Mouse (Mus musculus): ENCODE measurements at regions not wholly inside any gene's neighbourhood (a gene's known extent, or its start where the extent isn't known, plus 50 kb on each side); places are given as distances from the start of the nearest gene placed in this dataset.

DNA sequence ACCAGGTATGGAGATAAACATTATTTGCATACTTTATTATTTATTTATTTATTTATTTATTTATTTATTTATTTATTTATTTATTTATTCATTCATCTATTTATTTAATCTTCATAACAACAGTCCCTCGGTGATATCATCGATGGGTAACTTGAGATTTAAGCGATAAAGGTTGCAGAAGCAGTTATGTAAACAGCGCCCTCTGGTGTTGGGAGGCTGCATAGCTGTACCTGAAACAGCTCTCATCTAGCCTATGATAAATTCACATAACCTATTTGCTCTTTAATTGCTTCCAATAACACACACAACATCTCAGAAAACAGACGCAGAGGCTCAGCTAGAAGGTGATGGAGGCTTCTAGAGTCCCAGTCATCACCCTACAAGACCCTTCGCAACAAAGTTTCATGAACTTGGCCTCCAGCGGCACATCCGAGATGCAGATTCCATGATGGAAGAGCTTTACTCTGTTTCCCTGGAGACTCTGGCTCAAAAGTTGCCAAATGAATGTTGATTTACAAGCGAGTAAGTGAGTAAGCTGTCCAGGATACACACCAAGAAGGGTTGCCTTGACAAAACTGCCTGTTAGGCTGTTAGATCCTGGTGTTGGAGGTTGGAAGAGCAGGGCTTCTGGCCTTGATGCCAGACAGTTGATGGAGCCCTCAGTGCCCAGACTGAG is 85.8 kb upstream of the Habp2 start:
- no peak for ATAC-seq (replicated peaks in 1 of 2; ENCODE audit: insufficient read depth in 1 of 2, low FRiP score in 2 of 2, low TSS enrichment in 1 of 2, low read depth in 1 of 2, poor library complexity in 2 of 2, severe bottlenecking in 2 of 2)

DNA sequence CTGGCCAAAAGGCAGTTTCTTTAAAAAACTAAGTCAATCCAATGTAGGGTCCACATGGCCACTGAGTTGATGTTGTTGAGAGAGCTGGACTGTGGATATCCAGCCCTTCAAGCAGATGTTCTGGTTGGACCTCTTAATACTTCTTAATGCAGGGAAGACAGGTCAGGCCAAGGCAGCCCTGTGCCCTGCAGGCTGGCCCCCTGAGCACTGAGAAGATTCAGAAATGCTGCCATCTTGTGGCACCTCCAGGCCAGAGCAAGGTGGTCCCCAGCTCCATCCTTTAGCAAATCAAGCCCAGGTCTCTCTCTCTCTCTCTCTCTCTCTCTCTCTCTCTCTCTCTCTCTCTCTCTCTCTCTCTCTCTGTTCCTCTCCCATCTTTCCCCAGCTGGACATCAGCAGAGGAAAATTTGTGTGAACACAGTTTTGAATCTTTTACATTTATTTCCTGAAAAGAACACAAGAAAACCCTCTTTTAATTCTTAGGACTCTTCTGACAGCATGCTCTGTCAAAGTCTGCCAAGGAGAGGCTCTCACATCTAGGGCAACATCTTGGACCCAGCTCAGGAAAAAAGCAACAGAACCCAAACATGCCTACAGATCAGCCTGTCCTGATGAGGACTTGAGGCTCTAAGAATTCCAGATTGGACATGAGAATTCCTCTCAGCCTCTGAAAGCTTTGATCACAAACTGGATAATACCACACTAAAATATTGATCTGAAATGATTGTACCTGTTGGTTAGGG is 85.0 kb upstream of the Habp2 start:
- peak; percentile 77 to 79; a peak in 3 of 4 replicates for ATAC-seq (replicated peaks in 1 of 2; ENCODE audit: insufficient read depth in 1 of 2, low FRiP score in 2 of 2, low TSS enrichment in 1 of 2, low read depth in 1 of 2, poor library complexity in 2 of 2, severe bottlenecking in 2 of 2)

DNA sequence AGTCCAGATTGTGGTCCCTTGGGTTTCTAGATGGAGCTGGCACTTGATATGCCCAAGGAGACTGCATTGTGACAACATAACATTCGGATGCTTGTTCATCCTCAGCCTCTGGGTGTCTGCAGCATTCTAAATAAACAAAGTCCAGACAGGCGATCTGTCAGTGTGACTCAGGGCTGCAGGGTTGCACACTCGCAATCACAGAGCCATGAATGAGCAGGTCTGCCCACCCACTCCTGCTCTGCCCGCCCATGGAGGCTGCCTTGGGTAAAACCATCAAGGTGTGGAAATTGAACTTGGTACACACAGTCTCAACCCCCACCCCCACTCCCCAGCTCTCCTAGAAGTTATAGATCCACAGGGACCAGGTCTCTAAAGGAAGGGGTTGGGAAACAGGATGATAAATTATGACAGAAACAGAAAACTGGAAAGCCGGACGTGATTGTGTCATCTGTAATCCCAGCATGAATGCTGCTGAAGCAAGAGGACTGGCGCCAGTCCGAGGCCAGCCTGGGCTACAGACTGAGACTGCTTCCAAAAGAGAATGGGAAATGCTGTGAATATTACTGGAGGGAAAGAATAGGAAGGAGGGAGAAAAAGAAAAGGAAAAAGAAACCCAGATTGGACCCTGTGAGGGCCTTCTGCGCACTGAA is 84.3 kb upstream of the Habp2 start:
- ATAC-seq (replicated peaks in 1 of 2; ENCODE audit: insufficient read depth in 1 of 2, low FRiP score in 2 of 2, low TSS enrichment in 1 of 2, low read depth in 1 of 2, poor library complexity in 2 of 2, severe bottlenecking in 2 of 2): no peak

DNA sequence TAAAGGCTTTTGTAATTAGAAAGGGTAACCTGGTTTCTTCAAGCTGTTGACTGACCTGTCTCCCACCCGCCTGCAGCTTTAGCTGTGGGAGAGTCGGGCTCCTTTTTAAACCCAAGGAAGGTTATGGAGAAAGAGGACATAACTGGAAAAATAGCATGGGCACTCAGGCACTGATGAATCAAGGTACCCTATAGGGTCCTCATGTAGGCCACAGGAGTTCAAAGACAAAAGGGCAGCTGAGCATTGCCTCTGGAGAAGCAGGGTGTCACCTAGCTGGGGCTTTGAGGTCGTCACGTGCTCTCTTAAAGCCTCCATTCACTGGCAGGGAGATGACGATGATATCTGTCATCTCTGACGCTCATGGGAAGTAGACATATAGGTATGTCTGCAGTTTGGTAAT is 68.4 kb upstream of the Habp2 start:
- no peak for ATAC-seq (replicated peaks in 1 of 2; ENCODE audit: insufficient read depth in 1 of 2, low FRiP score in 2 of 2, low TSS enrichment in 1 of 2, low read depth in 1 of 2, poor library complexity in 2 of 2, severe bottlenecking in 2 of 2)

DNA sequence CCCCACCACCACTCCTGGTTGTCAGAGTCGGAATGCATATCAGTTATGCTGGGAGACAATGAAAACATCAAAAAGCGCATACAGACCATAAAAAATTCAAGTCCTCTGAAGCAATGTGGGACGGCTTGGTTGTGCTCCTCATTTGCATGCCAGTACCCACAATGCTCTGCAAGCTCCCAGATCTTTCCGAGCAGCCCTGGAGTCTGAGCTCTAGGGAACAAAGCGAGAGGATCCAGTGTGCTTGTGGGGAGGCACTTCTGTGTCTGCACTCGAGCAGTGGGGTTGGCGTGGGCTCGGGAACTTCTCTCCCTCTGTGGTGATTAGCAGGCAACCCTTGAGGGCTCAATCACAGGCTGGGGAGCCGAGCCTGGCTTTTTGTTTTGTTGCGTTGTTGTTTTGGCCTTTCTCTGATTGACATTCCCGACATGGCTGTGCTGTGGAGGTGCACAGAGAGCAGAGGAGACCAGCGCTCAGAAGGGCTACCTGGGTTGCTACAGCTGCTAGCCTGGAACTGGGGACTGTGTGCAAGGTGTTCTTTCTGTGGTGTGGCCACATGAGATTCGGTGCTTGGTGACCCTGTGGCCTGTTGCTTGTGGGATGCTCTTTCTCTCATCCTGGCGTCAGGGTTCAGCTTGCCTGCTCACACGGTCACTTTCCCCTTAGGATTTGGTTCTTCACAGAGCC is 66.1 kb upstream of the Habp2 start:
- no peak for ATAC-seq (replicated peaks in 1 of 2; ENCODE audit: insufficient read depth in 1 of 2, low FRiP score in 2 of 2, low TSS enrichment in 1 of 2, low read depth in 1 of 2, poor library complexity in 2 of 2, severe bottlenecking in 2 of 2)

DNA sequence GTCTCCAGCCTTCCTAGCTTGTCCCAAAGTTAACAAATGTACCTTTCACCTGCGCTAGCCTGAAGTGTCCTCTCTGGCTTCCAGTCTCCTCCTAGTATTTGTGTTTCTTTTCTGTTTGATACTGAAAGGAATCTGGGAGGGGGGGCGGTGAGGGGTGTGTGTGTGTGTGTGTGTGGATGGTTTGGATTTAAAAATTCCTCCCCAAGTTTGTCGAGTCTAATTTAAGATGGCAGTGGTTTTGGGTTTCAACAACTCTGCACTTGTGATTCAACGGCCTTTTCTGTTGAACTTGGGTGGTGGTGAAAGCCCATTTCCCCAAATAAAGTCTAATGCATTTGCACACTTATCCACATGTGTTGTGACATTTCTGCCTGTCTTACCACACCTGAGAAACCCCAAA is 64.4 kb upstream of the Habp2 start:
- no peak; a peak in 1 of 4 replicates for ATAC-seq (replicated peaks in 1 of 2; ENCODE audit: insufficient read depth in 1 of 2, low FRiP score in 2 of 2, low TSS enrichment in 1 of 2, low read depth in 1 of 2, poor library complexity in 2 of 2, severe bottlenecking in 2 of 2)

DNA sequence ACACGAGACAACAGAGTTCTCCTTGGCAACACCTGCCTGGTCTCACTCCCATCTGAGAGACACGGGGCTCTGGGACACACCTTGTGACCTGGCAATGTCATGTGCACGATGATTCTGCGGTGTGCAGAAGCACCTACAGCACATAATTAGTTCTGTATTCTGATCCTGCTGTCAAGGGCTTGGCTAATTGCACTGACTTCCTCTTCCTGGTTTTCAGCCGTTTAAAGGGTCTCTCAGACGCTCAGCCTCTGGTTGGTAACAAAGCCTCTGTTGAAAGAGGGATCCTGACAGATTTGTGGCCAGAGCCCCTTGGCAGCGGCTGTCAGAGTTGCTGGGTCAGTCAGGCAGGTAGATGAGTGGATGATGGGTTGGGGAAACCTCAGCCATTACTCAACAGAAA is 61.9 kb upstream of the Habp2 start:
- ATAC-seq (replicated peaks in 1 of 2; ENCODE audit: insufficient read depth in 1 of 2, low FRiP score in 2 of 2, low TSS enrichment in 1 of 2, low read depth in 1 of 2, poor library complexity in 2 of 2, severe bottlenecking in 2 of 2): peak; percentile 52 to 62; a peak in 3 of 4 replicates

DNA sequence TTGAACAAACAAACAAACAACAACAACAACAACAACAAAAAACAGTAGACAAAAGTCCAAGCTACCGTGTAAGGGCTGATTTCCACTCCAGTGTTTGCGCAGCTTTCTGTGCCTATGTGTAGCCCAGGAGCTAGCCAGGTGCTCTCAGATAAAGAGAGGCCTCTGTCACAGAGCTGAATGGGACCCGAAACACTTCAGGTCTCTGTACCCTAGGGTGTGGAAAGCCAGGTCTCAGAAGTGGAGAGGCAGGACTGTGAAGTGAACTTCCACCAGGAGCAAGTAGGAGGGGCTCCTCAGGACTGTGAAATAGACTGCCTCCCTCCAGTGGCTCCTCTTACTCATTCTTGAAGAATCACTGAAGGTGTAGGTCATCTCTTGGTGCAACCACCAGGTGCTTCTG is 61.4 kb upstream of the Habp2 start:
- ATAC-seq (replicated peaks in 1 of 2; ENCODE audit: insufficient read depth in 1 of 2, low FRiP score in 2 of 2, low TSS enrichment in 1 of 2, low read depth in 1 of 2, poor library complexity in 2 of 2, severe bottlenecking in 2 of 2): no peak

DNA sequence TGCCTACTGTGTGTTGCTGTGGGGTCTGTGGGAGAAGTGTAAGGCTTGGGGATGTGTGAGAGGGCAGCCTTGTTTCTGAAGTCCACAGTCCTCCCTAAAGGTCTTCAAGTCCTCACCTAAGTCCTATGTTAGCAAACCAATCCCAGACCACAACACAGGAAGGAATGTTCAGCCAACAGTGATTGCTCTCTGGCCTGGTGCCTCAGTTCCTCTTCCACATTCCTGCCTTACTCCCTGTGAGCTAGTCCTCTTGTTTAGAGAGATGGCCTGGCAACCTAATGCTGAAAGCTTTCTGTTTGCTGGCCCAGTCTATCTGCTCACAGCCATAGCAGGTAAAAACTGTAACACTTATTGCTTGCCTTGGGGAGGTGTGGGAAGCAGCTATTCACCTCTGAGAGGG is 58.4 kb upstream of the Habp2 start:
- no peak for ATAC-seq (replicated peaks in 1 of 2; ENCODE audit: insufficient read depth in 1 of 2, low FRiP score in 2 of 2, low TSS enrichment in 1 of 2, low read depth in 1 of 2, poor library complexity in 2 of 2, severe bottlenecking in 2 of 2)

DNA sequence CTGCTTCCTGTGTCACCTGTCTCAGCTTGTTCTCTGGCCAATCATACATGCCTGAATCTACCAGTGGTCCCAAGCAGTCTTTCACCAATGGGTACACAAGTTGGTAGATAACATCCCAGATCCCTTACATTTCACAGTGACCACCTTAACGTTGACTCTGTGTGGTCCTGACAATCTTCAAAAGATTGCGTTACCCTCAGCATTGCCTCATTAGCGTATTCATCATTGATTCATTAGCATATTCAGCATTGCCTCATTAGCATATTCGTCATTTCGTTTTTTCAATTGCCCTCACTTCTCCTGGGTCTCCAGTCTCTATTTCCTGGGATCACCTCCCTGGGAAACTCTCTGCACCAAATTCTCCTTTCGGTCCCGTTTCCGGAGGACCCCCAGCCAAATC is 55.5 kb upstream of the Habp2 start:
- no peak for ATAC-seq (replicated peaks in 1 of 2; ENCODE audit: insufficient read depth in 1 of 2, low FRiP score in 2 of 2, low TSS enrichment in 1 of 2, low read depth in 1 of 2, poor library complexity in 2 of 2, severe bottlenecking in 2 of 2)

DNA sequence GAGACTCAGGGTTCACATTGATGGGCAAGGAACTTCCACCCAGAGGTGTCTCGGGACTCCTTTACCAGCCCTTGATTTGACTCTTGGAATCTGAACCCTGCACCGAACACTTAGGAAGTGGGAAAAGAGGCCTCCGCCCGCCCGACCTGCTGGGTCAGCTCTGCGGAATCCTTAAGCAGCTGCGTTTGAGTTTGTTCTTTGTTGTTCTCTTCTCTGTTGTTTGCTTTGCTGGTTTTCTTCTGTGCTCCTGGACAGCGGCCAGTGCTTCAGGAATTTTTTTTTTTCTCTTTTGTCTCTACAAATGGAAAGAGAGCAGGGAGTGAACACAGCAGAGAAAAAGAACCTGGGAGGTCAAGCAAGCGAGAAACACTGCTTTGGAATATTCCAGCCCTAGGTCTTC is 55.1 kb upstream of the Habp2 start:
- ATAC-seq (replicated peaks in 1 of 2; ENCODE audit: insufficient read depth in 1 of 2, low FRiP score in 2 of 2, low TSS enrichment in 1 of 2, low read depth in 1 of 2, poor library complexity in 2 of 2, severe bottlenecking in 2 of 2): no peak

DNA sequence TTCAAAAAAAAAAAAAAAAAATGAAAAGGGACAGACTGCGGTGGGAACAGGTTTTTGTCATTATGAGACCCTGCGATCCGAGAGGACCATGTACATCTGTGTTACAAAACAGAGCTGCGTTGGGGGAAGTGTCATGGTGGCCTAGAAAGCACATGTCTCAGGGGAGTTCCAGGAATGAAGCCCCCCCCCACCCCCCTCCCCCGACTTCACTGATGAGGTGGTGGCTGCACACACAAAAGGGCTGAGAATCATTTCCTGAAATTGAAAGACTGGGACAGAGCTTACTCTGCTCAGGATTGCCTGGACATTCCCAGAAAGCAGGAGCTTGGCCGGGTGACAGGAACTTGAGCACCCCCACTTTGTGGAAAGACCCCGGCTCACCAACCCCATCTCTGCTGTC is 54.7 kb upstream of the Habp2 start:
- no peak for ATAC-seq (replicated peaks in 1 of 2; ENCODE audit: insufficient read depth in 1 of 2, low FRiP score in 2 of 2, low TSS enrichment in 1 of 2, low read depth in 1 of 2, poor library complexity in 2 of 2, severe bottlenecking in 2 of 2)

DNA sequence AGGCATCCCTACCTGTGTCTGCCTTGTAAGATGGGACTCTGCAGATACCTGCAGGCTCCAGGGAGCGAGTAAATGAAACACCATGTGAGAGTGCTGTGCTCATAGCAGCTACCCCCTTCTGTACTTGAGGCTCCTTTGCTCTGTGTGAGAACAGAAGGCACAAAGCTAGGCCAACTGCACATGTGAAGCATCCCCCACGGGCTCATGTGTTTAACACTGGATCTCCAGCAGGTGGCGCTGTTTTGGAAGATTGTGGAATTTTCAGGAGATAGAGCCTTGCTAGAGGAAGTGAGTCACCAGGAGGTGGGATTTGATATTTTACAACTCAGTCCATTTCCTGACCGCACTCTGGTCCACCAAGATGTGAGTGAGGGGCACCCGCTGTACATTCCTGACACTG is 54.0 kb upstream of the Habp2 start:
- no peak for ATAC-seq (replicated peaks in 1 of 2; ENCODE audit: insufficient read depth in 1 of 2, low FRiP score in 2 of 2, low TSS enrichment in 1 of 2, low read depth in 1 of 2, poor library complexity in 2 of 2, severe bottlenecking in 2 of 2)

DNA sequence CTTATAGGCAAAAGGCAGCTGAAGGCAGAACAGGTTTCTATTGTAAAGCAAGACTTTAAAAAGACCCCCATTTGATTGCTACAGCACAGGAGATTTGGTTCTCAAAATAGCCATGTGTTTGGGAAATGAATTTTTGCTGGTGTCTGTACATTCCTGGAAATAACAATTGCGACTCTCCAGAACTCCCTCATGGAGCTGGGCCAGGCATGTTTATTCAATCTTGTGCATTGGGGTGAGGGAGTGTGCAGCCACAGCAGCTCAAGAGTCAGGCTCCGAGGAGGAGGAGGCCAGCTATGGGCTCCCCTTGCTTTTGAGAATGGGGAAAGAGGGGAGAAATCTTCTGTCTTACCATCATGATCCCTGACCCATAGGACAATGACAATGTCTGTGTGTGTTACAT is 51.9 kb upstream of the Habp2 start:
- ATAC-seq (replicated peaks in 1 of 2; ENCODE audit: insufficient read depth in 1 of 2, low FRiP score in 2 of 2, low TSS enrichment in 1 of 2, low read depth in 1 of 2, poor library complexity in 2 of 2, severe bottlenecking in 2 of 2): no peak
